9 mouse cellular contexts compared by ENCODE assay signal in genomic region chr15:103514914-103515313, GRCm38 (mm10). TPM values are rescaled to one million over a fixed set of nuclear protein-coding genes. Genes with fewer than 3 reads are reported as not detected.
DNase-seq lines count a peak whose midpoint lies in the region; ATAC-seq and TF ChIP-seq lines count a peak whose summit lies in the region.
"Had no signal": no experiment of that assay in that cellular context is flagged by ENCODE, and none has a peak within 500 bp of the region (broad histone marks: within the 10 kb centered on the region; RNA-seq: fewer than 3 reads in every experiment).

No protein-coding gene starts in this region.

- H3K4me2 ChIP-seq in forebrain, embryonic 14.5 days (ENCODE audit: low read length), result peak overlapping the region; percentile 50
- H3K4me2 ChIP-seq in hindbrain, embryonic 14.5 days (replicated peaks), result peak overlapping the region; percentile 58
- peak overlapping the region; percentile 46 for H3K4me2 ChIP-seq in midbrain, postnatal 0 days (ENCODE audit: low read depth, low read length, poor library complexity, severe bottlenecking)

- no peak for DNase-seq in layer of hippocampus, adult 2 months (ENCODE audit: low spot score in 2 of 2)
- no peak for DNase-seq in layer of hippocampus, adult 18-20 months (ENCODE audit: low spot score in 2 of 2)
- DNase-seq in forebrain, embryonic 14.5 days (ENCODE audit: low spot score), result no peak
- DNase-seq in hindbrain, embryonic 14.5 days (ENCODE audit: low spot score), result no peak
- DNase-seq in midbrain, postnatal 0 days (ENCODE audit: low spot score), result no peak
- DNase-seq in retina, embryonic 14.5 days (ENCODE audit: low spot score), result no peak
- no peak for DNase-seq in left cerebral cortex, adult 11 months (ENCODE audit: low spot score)
- DNase-seq in testis, postnatal 10 days (ENCODE audit: low spot score), result no peak
- DNase-seq: kidney, postnatal 10 days had no signal

- WGBS in forebrain, embryonic 14.5 days, result 17% methylated on average over 3 of the region's 3 CpGs
- WGBS in hindbrain, embryonic 14.5 days, result 43% methylated on average over 3 of the region's 3 CpGs
- WGBS in midbrain, postnatal 0 days, result 26% methylated on average over 3 of the region's 3 CpGs

- H3K27ac ChIP-seq in layer of hippocampus, adult 2 months, result peak overlapping the region; percentile 37; the same call in 1 of the 2 replicates
- H3K27ac ChIP-seq in forebrain, embryonic 14.5 days (ENCODE audit: low read depth, low read length), result peak overlapping the region; percentile 92
- peak overlapping the region; percentile 86 for H3K27ac ChIP-seq in hindbrain, embryonic 14.5 days
- H3K27ac ChIP-seq in midbrain, postnatal 0 days (ENCODE audit: low read depth, low read length), result 0 out of 2 replicates have a peak overlapping the region, but pooled peaks have one; percentile 43

- peaks cover 53% of the 10 kb centered on the region for H3K4me1 ChIP-seq in forebrain, embryonic 14.5 days (ENCODE audit: control insufficient read depth, insufficient read depth, low read length)
- peaks cover 63% of the 10 kb centered on the region for H3K4me1 ChIP-seq in hindbrain, embryonic 14.5 days (replicated peaks; ENCODE audit: control insufficient read depth, insufficient read depth, low read length)
- H3K4me1 ChIP-seq in midbrain, postnatal 0 days (ENCODE audit: insufficient read depth, low read length), result peaks cover 9% of the 10 kb centered on the region; the same call in 1 of the 2 replicates

- ATAC-seq in forebrain, embryonic 14.5 days, result no peak
- ATAC-seq in hindbrain, embryonic 14.5 days (ENCODE audit: low FRiP score), result no peak
- no peak for ATAC-seq in midbrain, postnatal 0 days (ENCODE audit: low FRiP score)

- H3K9ac ChIP-seq in forebrain, embryonic 14.5 days (ENCODE audit: low read length), result peak overlapping the region; percentile 58
- peak overlapping the region; percentile 59 for H3K9ac ChIP-seq in hindbrain, embryonic 14.5 days
- H3K9ac ChIP-seq in midbrain, postnatal 0 days (replicated peaks; ENCODE audit: low read length, poor library complexity, severe bottlenecking), result peak overlapping the region; percentile 50; the same call in 1 of the 2 replicates

- no peaks in the 10 kb centered on the region for H3K36me3 ChIP-seq in forebrain, embryonic 14.5 days (ENCODE audit: control insufficient read depth, insufficient read depth, low read length)
- no peaks in the 10 kb centered on the region for H3K36me3 ChIP-seq in hindbrain, embryonic 14.5 days (replicated peaks; ENCODE audit: control insufficient read depth, insufficient read depth)
- H3K36me3 ChIP-seq in midbrain, postnatal 0 days (ENCODE audit: insufficient read depth, low read length), result no peaks in the 10 kb centered on the region

- H3K27me3 ChIP-seq in forebrain, embryonic 14.5 days (replicated peaks; ENCODE audit: control insufficient read depth, insufficient read depth, low read length), result no peaks in the 10 kb centered on the region
- no peaks in the 10 kb centered on the region for H3K27me3 ChIP-seq in hindbrain, embryonic 14.5 days (ENCODE audit: control insufficient read depth, insufficient read depth, low read length)
- no peaks in the 10 kb centered on the region for H3K27me3 ChIP-seq in midbrain, postnatal 0 days (ENCODE audit: insufficient read depth, low read length)

- no peak overlapping the region for H3K4me3 ChIP-seq in layer of hippocampus, adult 2 months
- peak overlapping the region; percentile 15; the same call in 1 of the 2 replicates for H3K4me3 ChIP-seq in forebrain, embryonic 14.5 days (ENCODE audit: low read depth, low read length)
- peak overlapping the region; percentile 32; the same call in 1 of the 2 replicates for H3K4me3 ChIP-seq in hindbrain, embryonic 14.5 days (replicated peaks; ENCODE audit: low read length)
- H3K4me3 ChIP-seq in midbrain, postnatal 0 days (ENCODE audit: low read depth, low read length), result no peak overlapping the region

- no peak for TF ChIP-seq CTCF in layer of hippocampus, adult 2 months (conservative IDR thresholded peaks at IDR 0.05)
- TF ChIP-seq CTCF in midbrain, postnatal 0 days (IDR thresholded peaks at IDR 0.05), result no peak

- no peaks in the 10 kb centered on the region for H3K9me3 ChIP-seq in forebrain, embryonic 14.5 days (replicated peaks; ENCODE audit: control insufficient read depth, low read length)
- H3K9me3 ChIP-seq in hindbrain, embryonic 14.5 days (ENCODE audit: control insufficient read depth, low read length), result no peaks in the 10 kb centered on the region
- H3K9me3 ChIP-seq in midbrain, postnatal 0 days (ENCODE audit: low read length), result no peaks in the 10 kb centered on the region

RNA-seq across cellular contexts. Expression of gene Pde1b, which starts 12.1 kb away (rescaled TPM):
- total RNA-seq in layer of hippocampus, adult 2 months (2021), result 100 to 1,000 TPM; 109 to 117 TPM
- 100 to 1,000 TPM; 111 to 112 TPM for total RNA-seq in layer of hippocampus, adult 18-20 months (2021)
- polyA plus RNA-seq in forebrain, embryonic 14.5 days (2014; fragmentation: Nextera tagmentation; extraction: Ambion mirVana), result 61.1 and 61.5 TPM in 2 replicates
- 88.9 and 90.0 TPM in 2 replicates for polyA plus RNA-seq in hindbrain, embryonic 14.5 days (2014; fragmentation: Nextera tagmentation; extraction: Ambion mirVana)
- 112 TPM in 2 replicates for total RNA-seq in midbrain, postnatal 0 days (2014; rRNA removed)
- polyA plus RNA-seq in midbrain, postnatal 0 days (2015; fragmentation: Nextera tagmentation; extraction: Ambion mirVana), result 69.3 and 74.6 TPM in 2 replicates

RNA-seq across cellular contexts. Expression of gene Ppp1r1a, which starts 22.9 kb away (rescaled TPM):
- 100 to 1,000 TPM; 118 to 136 TPM for total RNA-seq in layer of hippocampus, adult 2 months (2021)
- 100 to 1,000 TPM; 113 to 123 TPM for total RNA-seq in layer of hippocampus, adult 18-20 months (2021)
- polyA plus RNA-seq in forebrain, embryonic 14.5 days (2014; fragmentation: Nextera tagmentation; extraction: Ambion mirVana), result 99.9 and 107 TPM in 2 replicates
- 124 and 125 TPM in 2 replicates for polyA plus RNA-seq in hindbrain, embryonic 14.5 days (2014; fragmentation: Nextera tagmentation; extraction: Ambion mirVana)
- total RNA-seq in midbrain, postnatal 0 days (2014; rRNA removed), result 111 and 156 TPM in 2 replicates
- polyA plus RNA-seq in midbrain, postnatal 0 days (2015; fragmentation: Nextera tagmentation; extraction: Ambion mirVana), result 230 TPM in 2 replicates

RNA-seq across cellular contexts. Expression of gene Glycam1, which starts 50.0 kb away (rescaled TPM):
- 1 to 10 TPM in 1 of 2 experiments, not detected in 1; 1.7 TPM for total RNA-seq in layer of hippocampus, adult 2 months (2021)
- total RNA-seq in layer of hippocampus, adult 18-20 months (2021), result under 1 TPM; 0.58 to 0.74 TPM
- polyA plus RNA-seq in forebrain, embryonic 14.5 days (2014; fragmentation: Nextera tagmentation; extraction: Ambion mirVana), result not detected in 2 replicates
- polyA plus RNA-seq in hindbrain, embryonic 14.5 days (2014; fragmentation: Nextera tagmentation; extraction: Ambion mirVana), result not detected in 2 replicates
- total RNA-seq in midbrain, postnatal 0 days (2014; rRNA removed), result not detected in 2 replicates
- polyA plus RNA-seq in midbrain, postnatal 0 days (2015; fragmentation: Nextera tagmentation; extraction: Ambion mirVana), result not detected in 2 replicates

Comparison
In these comparisons a context has a peak if more than half of its experiments do, and no peak if none do; other contexts are left out.
1. H3K27ac ChIP-seq: peak in every context shown above with its lines; median percentile 92 in forebrain, embryonic 14.5 days; 86 in hindbrain, embryonic 14.5 days; 43 in midbrain, postnatal 0 days; 37 in layer of hippocampus, adult 2 months.
2. H3K4me3 ChIP-seq: peak in forebrain, embryonic 14.5 days (single experiment) and hindbrain, embryonic 14.5 days (single experiment); none in layer of hippocampus, adult 2 months (single experiment) and midbrain, postnatal 0 days (single experiment).
3. Peak in every context shown above with its lines, with median percentiles within 50 percentile points of each other: H3K4me2 ChIP-seq and H3K9ac ChIP-seq.